Mouse (Mus musculus) embryo, embryonic 9.5 days (tissue): ENCODE measurements around the gene Igf1r.

Source experiments
- DNase-seq: peaks from one replicate; pipeline ENCODE4 v3.0.0-alpha.2; 2017; ENCODE audit errors: extremely low spot score

Gene Igf1r

DNA sequence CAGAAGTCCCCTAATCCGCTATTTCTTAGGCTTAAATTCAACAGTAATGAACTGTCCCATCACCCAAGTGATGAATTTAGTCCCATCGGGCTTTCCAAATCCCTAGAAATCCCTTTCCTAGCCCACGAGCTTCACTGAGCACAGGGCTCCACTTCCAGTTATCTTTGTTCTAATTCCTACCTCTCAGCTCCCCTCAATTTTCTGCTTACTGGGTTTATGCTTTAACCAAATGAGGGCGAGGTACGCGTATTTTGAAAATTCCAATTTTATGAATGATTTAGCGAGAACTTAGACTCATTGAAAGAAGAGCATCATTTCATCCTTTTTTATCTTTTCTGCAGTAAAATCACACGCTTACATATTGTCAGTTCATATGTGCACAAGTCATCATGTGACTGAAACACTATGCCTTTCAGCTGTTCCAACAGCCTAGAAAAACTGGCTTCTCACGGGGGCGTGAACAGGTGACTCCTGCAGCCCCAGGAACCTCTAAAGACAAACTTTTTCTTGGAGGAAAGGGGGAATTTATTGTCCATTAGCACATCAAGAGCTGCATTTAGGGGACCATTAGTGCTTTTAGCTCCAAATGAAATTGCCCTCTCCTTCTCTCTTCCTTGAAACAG lies 100.5 kb downstream of the Igf1r start:
- DNase-seq, result no peak

GRCm38 (mm10) chr7:68054498-68054897 lies 101.9 kb downstream of the Igf1r start:
- no peak for DNase-seq

DNA sequence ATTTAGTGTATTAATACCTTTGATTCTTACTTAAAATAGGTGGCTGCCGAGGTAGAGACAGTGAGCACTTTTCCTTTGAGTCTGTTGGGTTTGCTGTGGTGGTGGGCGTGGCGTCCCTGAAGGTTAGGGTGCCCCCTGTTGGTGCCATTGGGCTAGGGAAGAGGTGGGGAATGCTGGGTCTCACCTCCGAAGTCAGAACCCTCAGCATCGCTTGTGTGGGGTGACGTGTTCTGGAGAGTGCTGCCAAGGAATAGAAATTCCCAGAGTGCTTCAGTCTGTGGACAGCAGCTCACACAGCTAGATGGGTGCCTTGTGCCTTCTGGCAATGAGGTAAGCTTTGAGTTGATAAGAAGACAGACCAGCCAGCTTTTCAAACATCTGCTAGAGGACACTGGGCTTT lies 102.3 kb downstream of the Igf1r start:
- DNase-seq, result no peak

DNA sequence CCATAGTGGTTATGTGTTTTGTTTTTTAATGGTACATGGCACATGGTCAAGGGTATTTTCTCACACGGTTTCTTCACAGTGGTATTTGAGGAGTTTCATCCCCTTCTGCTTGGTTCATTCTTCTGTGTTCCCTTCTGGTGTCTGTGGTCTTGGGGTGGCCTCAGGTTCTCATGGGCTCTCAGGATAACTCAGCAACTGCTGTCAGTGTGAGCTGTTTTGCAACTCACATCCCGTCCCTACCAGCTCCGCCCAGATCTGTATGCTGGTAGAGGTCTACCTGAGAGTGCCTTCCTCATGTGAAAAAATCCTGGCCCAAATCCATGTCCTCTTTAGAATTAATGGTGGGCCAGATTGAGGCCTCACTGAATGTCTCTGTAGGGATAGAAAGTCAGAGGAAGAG lies 104.4 kb downstream of the Igf1r start:
- DNase-seq, result no peak

GRCm38 (mm10) chr7:68059690-68060089 lies 107.1 kb downstream of the Igf1r start:
- DNase-seq, result no peak

DNA sequence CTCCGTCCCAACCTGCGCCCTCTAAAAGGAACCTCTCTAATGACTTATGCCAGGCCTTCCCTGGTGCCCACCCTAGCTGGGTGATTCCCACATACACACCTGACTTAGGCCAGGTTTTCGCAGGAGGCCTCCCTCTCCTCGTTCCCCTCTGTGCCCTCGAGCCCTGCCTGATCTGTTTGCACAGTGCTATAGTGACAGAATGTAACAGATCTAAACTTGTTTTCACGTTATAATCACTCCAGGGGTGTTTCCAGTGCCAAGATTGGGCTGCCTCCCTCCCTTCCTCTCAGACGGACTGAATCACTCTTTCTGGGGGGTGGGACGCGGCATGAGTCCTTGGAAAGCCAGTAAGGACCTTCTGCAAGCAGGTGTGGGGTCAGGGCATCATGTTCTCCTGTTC lies 108.8 kb downstream of the Igf1r start:
- DNase-seq, result no peak

DNA sequence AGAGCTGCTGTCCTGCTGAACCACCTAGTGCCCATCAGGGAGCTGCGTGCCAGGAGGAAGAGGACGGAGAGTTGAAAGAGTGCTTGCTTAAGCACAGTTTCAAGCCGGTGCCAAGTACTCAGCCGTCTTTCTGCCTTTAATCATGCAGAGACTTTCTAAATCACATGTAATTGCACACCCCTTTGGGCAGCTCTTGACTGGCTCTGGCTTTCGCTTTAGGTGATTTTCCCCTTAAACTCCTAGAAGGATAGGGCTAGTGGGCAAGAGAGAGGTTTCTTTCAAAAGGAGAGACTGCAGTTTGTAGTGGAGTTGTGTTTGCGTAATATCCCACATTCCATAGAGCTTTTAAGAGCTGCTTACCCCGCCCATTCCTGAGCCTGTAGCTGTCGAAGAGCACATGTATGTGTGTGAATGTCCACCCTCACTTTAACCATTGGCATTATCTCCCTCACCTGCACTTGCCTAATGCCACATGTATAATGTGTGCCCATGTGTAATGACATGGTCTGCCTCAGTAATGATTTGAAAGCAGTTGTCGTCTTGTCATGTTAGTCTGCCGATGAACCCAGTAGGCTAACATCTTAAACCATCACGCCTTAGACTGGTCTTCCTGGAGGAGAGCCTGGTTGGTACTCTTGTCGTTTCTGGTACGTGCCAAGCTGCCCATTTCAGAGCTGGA lies 109.7 kb downstream of the Igf1r start:
- no peak for DNase-seq

GRCm38 (mm10) chr7:68062849-68063208 lies 110.2 kb downstream of the Igf1r start:
- DNase-seq, result no peak

DNA sequence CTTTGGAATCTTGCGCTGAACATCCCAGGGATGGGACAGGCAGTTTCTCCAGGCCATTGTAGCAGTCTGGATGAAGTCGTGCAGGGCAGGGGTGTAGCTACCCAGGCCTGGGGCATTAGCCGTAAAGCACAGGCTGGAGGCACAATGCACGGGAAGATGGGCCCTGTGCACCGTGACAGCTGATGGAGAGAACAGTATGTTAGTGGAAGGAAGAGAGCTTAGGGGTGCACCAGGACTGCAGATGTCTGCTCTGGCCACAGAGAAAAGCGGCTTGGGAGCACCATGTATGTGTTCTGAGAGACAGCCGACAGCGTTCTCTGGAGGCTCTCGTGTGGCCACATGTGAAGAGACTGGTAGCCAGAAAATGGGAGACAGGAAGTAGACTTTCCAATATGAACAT lies 111.1 kb downstream of the Igf1r start:
- no peak for DNase-seq

DNA sequence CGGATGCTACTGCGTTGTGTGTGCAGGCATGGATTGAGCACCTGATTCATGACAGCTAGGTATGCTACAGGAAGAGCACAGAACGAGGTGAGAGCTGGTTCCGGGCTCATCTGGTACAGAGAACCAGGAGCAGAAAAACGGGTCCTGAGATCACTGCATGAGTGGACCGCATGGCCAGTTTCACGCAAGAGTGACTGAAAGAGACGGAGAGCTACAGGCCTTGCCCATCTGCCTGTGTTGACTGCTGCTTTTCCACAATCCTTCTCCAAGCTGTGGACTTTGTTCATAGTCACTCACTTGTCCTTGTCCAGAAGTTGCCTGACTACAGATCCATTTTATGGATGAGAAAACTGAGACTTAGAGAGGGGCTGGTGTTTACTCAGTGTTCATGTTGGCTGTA lies 111.5 kb downstream of the Igf1r start:
- DNase-seq, result no peak

DNA sequence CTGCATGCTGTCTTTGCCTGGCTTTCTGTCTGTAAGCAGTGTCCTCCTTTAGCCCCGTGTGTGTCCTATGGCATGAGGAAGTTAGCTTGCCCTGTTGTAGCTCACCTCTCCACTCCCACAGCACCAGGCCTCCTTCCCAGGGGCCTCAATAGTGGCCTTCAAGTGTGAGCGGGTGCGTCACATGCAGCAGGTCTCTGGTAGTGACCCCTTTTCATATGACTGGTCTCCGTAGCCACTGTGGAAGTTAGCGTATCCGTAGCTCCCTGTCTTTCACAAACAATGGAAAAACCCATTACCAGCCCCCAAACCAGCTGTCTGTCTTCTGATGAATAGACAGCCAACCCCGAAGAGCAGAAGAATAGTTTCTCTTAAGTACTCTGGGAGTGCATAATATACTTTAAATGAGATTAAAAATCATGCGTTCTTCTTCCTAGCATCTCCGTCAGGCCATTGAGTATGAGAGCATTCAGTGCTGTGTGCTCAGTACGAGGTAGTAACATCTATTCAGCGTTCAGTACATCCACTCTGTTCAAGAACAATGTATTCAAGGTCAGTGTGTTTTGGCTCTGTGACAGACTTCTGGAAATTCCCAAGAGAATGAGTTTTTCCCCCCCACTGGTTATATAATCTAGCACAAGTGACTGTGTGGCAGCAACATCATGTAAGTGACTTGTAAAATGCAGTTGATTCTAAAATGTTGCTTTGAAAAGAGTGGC lies 112.2 kb downstream of the Igf1r start:
- no peak for DNase-seq

DNA sequence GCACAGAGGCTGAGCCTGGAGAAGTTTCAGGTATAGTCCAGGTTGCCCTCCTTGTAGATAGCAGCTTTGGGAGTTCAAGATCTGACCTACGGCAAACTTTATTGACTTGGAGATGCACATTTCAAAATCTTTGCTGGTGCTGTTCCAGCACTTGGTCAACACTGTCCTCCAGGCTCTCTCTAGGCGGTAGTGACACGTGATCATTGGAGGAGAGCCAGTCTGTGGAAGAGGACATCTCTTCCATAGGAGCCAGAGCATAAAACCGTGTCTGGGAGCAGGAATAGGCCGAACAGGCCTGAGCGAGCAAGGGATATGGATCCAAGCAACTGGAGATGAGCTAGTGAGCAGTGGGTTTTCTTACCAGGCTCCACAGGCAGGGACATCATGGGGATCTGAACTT lies 113.3 kb downstream of the Igf1r start:
- no peak for DNase-seq

DNA sequence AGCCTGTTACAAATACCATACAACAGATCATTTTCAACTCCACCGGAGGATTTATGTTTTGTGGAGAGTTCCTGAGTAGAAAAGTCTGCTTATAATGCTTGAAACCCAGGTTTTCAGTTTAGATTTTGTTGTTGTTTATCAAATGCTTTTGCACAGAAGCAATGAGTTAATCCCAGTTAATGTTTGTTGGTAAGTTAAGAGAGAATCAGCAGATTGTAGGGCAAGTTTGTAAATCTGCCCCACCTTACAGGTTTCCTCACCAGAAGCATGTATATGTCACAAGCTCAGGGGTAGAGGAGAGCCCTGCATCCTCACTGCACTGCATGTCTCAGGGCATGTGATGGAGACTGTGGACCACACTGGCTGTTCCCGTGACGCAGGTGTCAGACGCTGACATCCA lies 114.7 kb downstream of the Igf1r start:
- DNase-seq, result no peak

GRCm38 (mm10) chr7:68069324-68069723 lies 116.7 kb downstream of the Igf1r start:
- DNase-seq, result no peak

DNA sequence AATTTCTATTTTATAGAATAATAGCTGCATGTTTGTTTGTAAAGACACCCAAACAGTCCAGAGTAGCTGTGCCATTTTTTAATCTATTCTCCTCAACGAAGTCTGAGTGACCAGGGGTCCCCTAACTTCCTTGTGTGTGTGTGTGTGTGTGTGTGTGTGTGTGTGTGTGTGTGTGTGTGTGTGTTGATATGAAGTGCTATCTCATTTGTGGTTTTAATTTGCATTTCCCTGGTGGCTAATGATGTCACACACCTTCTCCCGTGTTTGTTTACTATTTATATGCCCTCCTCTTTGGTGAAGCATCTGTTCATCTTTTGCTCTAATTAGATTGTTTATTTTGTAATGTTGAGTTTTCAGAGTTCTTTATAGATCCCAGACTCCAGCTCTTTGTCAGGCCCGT lies 117.4 kb downstream of the Igf1r start:
- no peak for DNase-seq

- no peak for DNase-seq
Observed at GRCm38 (mm10) chr7:68070626-68071025, 118.0 kb downstream of the Igf1r start.

DNA sequence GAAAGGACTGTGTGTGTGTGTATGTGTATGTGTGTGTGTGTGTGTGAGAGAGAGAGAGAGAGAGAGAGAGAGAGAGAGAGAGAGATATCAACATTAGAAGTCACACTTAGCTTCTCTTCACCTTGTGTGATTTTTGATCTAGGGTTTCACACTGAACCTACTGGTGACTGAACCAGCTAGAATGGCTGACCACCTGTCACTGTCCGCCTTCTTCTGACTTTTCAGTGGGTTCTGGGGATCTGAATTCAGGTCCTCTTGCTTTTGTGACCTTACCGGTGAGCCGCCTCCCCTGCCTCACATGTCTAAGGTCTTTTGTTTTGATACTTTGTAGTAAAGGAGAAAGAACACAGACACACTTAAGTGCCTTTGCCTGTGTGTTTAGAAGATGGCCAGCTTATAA lies 118.4 kb downstream of the Igf1r start:
- DNase-seq, result no peak

DNA sequence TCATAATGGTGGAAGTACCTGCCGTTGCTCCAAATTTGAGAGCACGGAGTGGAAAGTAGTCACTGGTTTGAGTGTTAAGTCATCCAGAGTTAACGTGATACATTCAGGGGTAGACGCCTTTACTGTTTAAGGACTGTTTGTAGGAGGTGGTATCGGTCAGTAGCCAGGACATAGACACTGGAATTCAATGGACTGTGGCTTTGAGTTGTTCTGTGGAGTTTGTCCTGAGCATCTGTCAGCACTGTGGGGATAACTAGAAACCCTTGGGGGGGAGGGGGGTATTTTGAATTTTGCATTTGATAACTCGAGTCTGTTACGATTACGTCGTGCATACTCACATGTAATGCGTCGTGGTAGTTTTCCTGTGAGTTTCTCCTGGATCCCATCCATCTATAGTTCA lies 119.1 kb downstream of the Igf1r start:
- no peak for DNase-seq

- peak; percentile 14 for DNase-seq
Observed at GRCm38 (mm10) chr7:68072524-68073459, 120.2 kb downstream of the Igf1r start.

GRCm38 (mm10) chr7:68073460-68073806 lies 120.8 kb downstream of the Igf1r start:
- DNase-seq, result peak; percentile 29

DNA sequence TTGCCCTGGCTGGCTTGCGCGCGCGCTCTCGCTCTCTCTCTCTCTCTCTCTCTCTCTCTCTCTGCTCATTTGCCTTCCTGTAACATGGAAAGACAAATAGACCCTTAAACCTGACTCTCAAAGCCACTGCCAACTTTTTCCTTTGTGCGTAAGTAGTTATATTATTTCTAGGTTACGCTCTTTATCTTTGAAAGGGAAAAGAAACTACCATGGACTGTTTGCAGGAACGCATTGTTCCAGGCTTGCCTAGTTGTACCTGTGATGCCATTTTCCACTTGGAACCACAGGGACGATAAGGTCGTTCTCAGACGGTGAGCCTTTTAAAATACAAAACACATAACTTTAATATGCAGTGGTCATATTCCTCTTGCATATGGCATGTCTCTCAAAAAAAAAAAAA lies 122.1 kb downstream of the Igf1r start:
- DNase-seq, result no peak

DNA sequence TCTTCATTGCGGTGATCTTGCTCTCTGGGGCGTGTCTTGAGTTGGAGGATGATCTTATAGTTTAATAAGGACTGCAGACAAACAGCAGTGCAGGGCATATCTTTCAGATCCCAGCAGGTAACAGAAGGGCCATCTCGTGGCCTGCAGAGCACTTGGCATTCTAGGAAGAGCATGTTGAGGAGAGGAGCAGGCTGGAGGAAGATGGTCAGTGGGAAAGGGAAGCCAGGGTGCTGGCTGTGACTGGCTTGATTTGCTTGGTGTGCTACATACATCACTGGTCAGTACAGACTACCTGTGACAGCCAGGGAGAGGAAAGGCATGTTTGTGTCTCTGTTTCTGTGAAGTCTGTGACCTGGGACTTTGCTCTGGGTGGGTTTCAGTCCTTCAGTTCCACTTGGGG lies 122.8 kb downstream of the Igf1r start:
- no peak for DNase-seq
